Mouse (Mus musculus) intestine, postnatal 0 days (tissue): ENCODE results near the gene Fbxo28. TPM values are rescaled to one million over a fixed set of nuclear protein-coding genes. Genes with fewer than 3 reads are reported as not detected.
"Not testable (repeated sequence)": the region's sequence is repeated elsewhere in the genome, so short reads cannot be mapped to it uniquely, and the experiment has no call there.

Source experiments
- ATAC-seq: fragments of 200-750 bp; cut with Nextera tagmentation; 2 replicates; pipeline ENCODE4 v1.8.0; 2017; ENCODE audit warnings: mild to moderate bottlenecking, moderate TSS enrichment, moderate library complexity
- H3K27ac ChIP-seq: fragments of 300-500 bp; sonication (generic); 2 replicates; pipeline ENCODE4 v1.5.1; 2014; ENCODE audit warnings: mild to moderate bottlenecking, low read depth, low read length, moderate library complexity
- H3K27me3 ChIP-seq: fragments of 300-500 bp; sonication (generic); replicated peaks from 2 replicates; pipeline ENCODE4 v1.6.1; 2014; ENCODE audit warnings: low read length, mixed read lengths; ENCODE audit not compliant: control insufficient read depth, insufficient read depth
- H3K36me3 ChIP-seq: fragments of 300-500 bp; sonication (generic); 2 replicates; pipeline ENCODE4 v1.6.1; 2014; ENCODE audit warnings: mild to moderate bottlenecking, moderate library complexity; ENCODE audit not compliant: control insufficient read depth, insufficient read depth
- H3K4me1 ChIP-seq: fragments of 300-500 bp; sonication (generic); replicated peaks from 2 replicates; pipeline ENCODE4 v1.6.1; 2014; ENCODE audit warnings: antibody characterized with exemption, low read length, mixed read lengths; ENCODE audit not compliant: control insufficient read depth, insufficient read depth
- H3K4me2 ChIP-seq: fragments of 300-500 bp; sonication (generic); replicated peaks from 2 replicates; pipeline ENCODE4 v1.6.1; 2014; ENCODE audit warnings: low read depth, mild to moderate bottlenecking, moderate library complexity
- H3K4me3 ChIP-seq: fragments of 300-500 bp; sonication (generic); 2 replicates; pipeline ENCODE4 v1.5.1; 2014; ENCODE audit warnings: low read depth, low read length
- H3K9ac ChIP-seq: fragments of 300-500 bp; sonication (generic); 2 replicates; pipeline ENCODE4 v1.6.1; 2014; ENCODE audit warnings: mild to moderate bottlenecking, low read depth, low read length
- H3K9me3 ChIP-seq: fragments of 300-500 bp; sonication (generic); 2 replicates; pipeline ENCODE4 v1.6.1; 2016; ENCODE audit warnings: mixed run types; ENCODE audit not compliant: control insufficient read depth
- CTCF ChIP-seq: sonication (generic); IDR thresholded peaks from 2 replicates; pipeline ENCODE4 v1.5.1; 2016; ENCODE audit warnings: low read depth, mild to moderate bottlenecking, control low read depth, antibody characterized with exemption, moderate library complexity
- WGBS: fragments of 180-500 bp; shearing (Covaris S2); extraction: QIAGEN DNeasy Blood & Tissue Kit; methylation state at CpG from one replicate; pipeline ENCODE4 v1.1.7; 2014; 5-methylcytosine and 5-hydroxymethylcytosine counted together
- polyA plus RNA-seq: library from polyadenylated mRNA; unstranded; fragments of >200 nt; fragmentation: Nextera tagmentation; extraction: Ambion mirVana; gene quantifications from 2 replicates; pipeline ENCODE4 v1.2.1, GENCODE M21; 2015

The Fbxo28 gene
- polyA plus RNA-seq, 1 experiment from 2014 or later = 9.7 TPM

DNA sequence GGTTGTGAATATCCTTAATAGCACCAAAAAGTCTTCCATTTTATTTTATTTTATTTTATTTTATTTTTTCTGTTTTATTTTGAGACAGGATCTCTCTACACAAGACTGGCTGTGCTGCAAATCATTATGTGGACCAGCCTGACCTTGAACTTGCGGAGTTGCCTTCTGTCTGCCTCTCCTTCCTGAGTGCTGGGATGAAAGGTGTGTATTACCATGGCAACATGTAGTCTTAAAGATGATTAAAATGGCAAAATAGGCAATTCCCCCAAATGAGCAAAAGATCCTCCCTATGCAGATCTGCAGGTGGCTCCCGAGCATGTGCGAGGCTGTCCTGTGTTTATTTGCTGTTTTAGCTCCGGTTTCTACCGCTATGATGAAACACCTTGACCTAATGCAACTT is 43.6 kb downstream of the Fbxo28 start:
- Histone ChIP-seq H3K36me3 (no peaks in the 10 kb centered on the region; the same call in 1 of the 2 replicates), H3K27ac (no peak overlapping the region), H3K9me3 (0 out of 2 replicates have a peak, but pooled peaks cover 5% of the 10 kb centered on the region), H3K4me2 (no peak overlapping the region), H3K4me1 (no peaks in the 10 kb centered on the region), H3K4me3 (no peak overlapping the region), H3K9ac (no peak overlapping the region), H3K27me3 (no peaks in the 10 kb centered on the region)
- no peak for ATAC-seq
- 92% methylated on average over 5 of the region's 5 CpGs for WGBS
- TF ChIP-seq CTCF = no peak

DNA sequence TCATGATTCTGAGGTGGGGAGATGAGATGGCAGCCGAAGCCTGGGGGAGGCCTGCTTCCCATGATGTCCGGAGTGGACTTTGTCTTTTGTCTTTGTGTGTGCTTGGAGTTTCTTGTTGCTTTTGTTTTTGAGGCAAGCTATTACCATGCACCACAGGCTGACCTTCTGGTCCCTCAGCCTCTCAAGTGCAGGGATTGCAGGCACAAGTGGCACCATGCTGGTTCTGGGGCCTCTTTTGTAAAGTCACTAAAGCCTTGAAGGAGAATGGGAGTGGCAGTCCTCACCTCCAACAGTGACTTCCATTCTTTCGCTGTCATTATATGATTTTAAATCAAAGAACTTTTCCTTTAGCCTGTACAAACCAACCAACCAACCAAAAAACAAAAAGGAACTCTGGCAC is 44.2 kb downstream of the Fbxo28 start:
- Histone ChIP-seq H3K4me1 (no peaks in the 10 kb centered on the region), H3K4me3 (no peak overlapping the region), H3K27me3 (no peaks in the 10 kb centered on the region), H3K9me3 (0 out of 2 replicates have a peak, but pooled peaks cover 5% of the 10 kb centered on the region), H3K36me3 (no peaks in the 10 kb centered on the region; the same call in 1 of the 2 replicates), H3K9ac (no peak overlapping the region), H3K27ac (no peak overlapping the region), H3K4me2 (no peak overlapping the region)
- no peak for TF ChIP-seq CTCF
- no peak for ATAC-seq
- 83% methylated on average over 3 of the region's 3 CpGs for WGBS

DNA sequence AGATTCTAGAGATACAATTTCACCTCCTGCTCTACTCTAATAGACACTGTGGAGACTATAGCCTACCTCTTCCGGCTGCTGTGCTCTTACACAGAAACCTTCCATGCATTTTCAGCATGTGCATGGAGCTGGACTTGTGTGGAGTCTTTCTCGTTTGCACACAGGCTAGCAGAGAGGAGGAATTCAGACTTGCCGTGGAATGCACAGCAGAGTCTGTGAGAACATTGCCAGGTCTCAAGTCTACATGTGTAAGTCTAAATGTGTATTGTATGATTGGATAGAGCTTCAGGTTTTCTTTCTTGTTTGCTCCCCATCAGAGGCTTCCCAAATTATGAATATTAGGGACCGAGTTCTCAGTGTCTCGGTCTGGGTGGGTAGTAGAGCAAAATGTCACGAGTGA is 44.6 kb downstream of the Fbxo28 start:
- Histone ChIP-seq H3K36me3 (no peaks in the 10 kb centered on the region; the same call in 1 of the 2 replicates), H3K4me3 (no peak overlapping the region), H3K4me1 (no peaks in the 10 kb centered on the region), H3K9ac (no peak overlapping the region), H3K27me3 (no peaks in the 10 kb centered on the region), H3K27ac (no peak overlapping the region), H3K9me3 (0 out of 2 replicates have a peak, but pooled peaks cover 5% of the 10 kb centered on the region), H3K4me2 (no peak overlapping the region)
- 87% methylated on average over 6 of the region's 6 CpGs for WGBS
- no peak for ATAC-seq
- TF ChIP-seq CTCF = no peak

GRCm38 (mm10) chr1:182296141-182296540 is 45.3 kb downstream of the Fbxo28 start:
- H3K4me1 ChIP-seq = no peaks in the 10 kb centered on the region
- H3K9ac ChIP-seq = no peak overlapping the region
- 0 out of 2 replicates have a peak, but pooled peaks cover 5% of the 10 kb centered on the region for H3K9me3 ChIP-seq
- no peaks in the 10 kb centered on the region for H3K27me3 ChIP-seq
- no peak overlapping the region for H3K27ac ChIP-seq
- no peak overlapping the region for H3K4me2 ChIP-seq
- H3K36me3 ChIP-seq = no peaks in the 10 kb centered on the region; the same call in 1 of the 2 replicates
- WGBS = 81% methylated on average over 6 of the region's 6 CpGs
- H3K4me3 ChIP-seq = no peak overlapping the region
- no peak for TF ChIP-seq CTCF
- no peak for ATAC-seq

- H3K4me2 ChIP-seq = no peak overlapping the region
- WGBS = 69% methylated on average over 4 of the region's 4 CpGs
- no peak for ATAC-seq
- 0 out of 2 replicates have a peak, but pooled peaks cover 5% of the 10 kb centered on the region for H3K9me3 ChIP-seq
- no peak overlapping the region for H3K27ac ChIP-seq
- H3K27me3 ChIP-seq = no peaks in the 10 kb centered on the region
- no peak for TF ChIP-seq CTCF
- H3K9ac ChIP-seq = no peak overlapping the region
- H3K4me1 ChIP-seq = no peaks in the 10 kb centered on the region
- H3K36me3 ChIP-seq = no peaks in the 10 kb centered on the region
- no peak overlapping the region for H3K4me3 ChIP-seq
Observed at GRCm38 (mm10) chr1:182292291-182292690, 49.1 kb downstream of the Fbxo28 start.

DNA sequence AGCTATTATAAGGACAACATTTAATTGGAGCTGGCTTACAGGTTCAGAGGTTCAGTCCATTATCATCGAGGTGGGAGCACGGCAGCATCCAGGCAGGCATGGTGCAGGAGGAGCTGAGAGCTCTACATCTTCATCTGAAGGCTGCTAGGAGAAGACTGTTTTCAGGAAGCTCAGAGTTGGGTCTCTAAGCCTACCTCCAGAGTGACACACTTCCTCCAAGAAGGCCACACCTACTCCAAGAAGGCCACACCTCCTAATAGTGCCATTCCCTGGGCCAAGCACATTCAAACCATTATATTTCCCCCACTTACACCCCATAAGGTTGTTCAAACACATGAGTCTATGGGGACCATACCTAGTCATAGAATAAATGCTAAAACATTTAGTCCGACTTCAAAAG is 50.7 kb downstream of the Fbxo28 start:
- H3K4me2 ChIP-seq, H3K9ac ChIP-seq, H3K4me3 ChIP-seq, H3K27ac ChIP-seq, H3K36me3 ChIP-seq, H3K9me3 ChIP-seq, H3K4me1 ChIP-seq, H3K27me3 ChIP-seq: not testable (repeated sequence)
- ATAC-seq = peak; percentile 43; the same call in 1 of the 2 replicates
- 77% methylated on average over 3 of the region's 3 CpGs for WGBS

GRCm38 (mm10) chr1:182289781-182290180 is 51.6 kb downstream of the Fbxo28 start:
- no peaks in the 10 kb centered on the region for H3K4me1 ChIP-seq
- no peaks in the 10 kb centered on the region for H3K36me3 ChIP-seq
- H3K4me3 ChIP-seq = no peak overlapping the region
- H3K27ac ChIP-seq = no peak overlapping the region
- no peak overlapping the region for H3K9ac ChIP-seq
- no peak for ATAC-seq
- H3K27me3 ChIP-seq = no peaks in the 10 kb centered on the region
- no peak for TF ChIP-seq CTCF
- 0 out of 2 replicates have a peak, but pooled peaks cover 3% of the 10 kb centered on the region for H3K9me3 ChIP-seq
- no peak overlapping the region for H3K4me2 ChIP-seq
- 61% methylated on average over 2 of the region's 2 CpGs for WGBS
